Mouse (Mus musculus) erythroblast, embryonic 14.5 days (primary cell): ENCODE data around the gene Gm47955.
"Not testable (repeated sequence)": the region's sequence is repeated elsewhere in the genome, so short reads cannot be mapped to it uniquely, and the experiment has no call there.

Experiments used
- GATA1 ChIP-seq: IDR thresholded peaks from 2 replicates; pipeline ENCODE4 v1.6.1; 2012; ENCODE audit warnings: low read length, inconsistent platforms, mixed read lengths
- TAL1 ChIP-seq: IDR thresholded peaks from 3 replicates; pipeline ENCODE4 v1.6.1; 2012; ENCODE audit warnings: low read length, inconsistent platforms, mixed read lengths

DNA sequence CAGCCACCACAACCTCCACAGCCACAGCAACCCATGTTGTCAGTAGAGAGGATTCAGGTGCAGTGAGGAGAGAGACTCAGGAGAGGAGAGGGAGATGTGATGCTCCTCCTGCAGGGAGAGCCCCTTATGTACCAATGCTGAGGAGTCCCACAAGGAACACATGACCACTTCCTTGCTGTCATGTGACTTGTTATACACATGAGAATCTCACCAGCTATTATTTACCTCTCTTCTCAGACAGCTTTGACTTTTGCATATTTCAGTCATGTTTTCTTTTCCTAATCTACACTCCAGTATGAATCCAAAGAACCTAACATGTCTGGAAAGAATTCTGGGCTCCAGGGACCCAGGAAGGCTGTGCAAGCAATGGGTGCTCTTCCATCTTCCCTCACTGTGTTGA is 4.2 kb upstream of the Gm47955 start, which contains the start of gene Gm7544:
- not testable (repeated sequence) for TF ChIP-seq GATA1, TAL1
